Mouse (Mus musculus): ENCODE results near the gene Sfta2. TPM values are rescaled to one million over a fixed set of nuclear protein-coding genes. Genes with fewer than 3 reads are reported as not detected.
A peak's percentile ranks its signal among the peaks of the same experiment; 100 is the strongest.

Sfta2 gene
- total and polyA plus RNA-seq, 3 experiments = not detected

DNA sequence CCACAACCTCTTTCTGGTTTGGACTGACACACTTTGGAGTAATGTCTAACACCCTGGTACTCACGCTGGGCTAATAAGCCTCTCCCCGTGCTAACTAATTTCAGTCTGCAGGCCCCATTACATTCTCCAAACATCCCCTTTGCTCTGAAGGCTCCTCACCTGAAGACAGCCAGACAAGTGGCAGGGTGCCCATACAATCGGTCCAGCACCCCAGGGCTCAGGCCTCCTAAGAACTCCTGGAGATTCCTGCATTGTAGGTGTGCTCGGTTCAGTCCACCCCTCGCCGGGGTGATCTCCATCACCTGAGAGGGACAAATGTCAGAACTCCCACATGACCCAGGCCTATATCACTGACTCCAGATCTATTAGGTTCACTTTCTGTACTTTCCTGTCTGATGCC, 71.2 kb downstream of the Sfta2 start:
- no peak for DNase-seq (ENCODE audit: low spot score)
- no peak for ATAC-seq (ENCODE audit: extremely low read depth, insufficient number of reproducible peaks, low FRiP score, poor library complexity, severe bottlenecking)
- TF ChIP-seq POLR2AphosphoS5 (IDR thresholded peaks at IDR 0.05; ENCODE audit: insufficient replicate concordance, low read depth, low read length) (no peak), GATA2 (IDR thresholded peaks at IDR 0.05; ENCODE audit: borderline replicate concordance, low read depth, low read length) (no peak), TAL1 (conservative IDR thresholded peaks at IDR 0.05; ENCODE audit: low read depth, low read length) (no peak), CTCF (IDR thresholded peaks at IDR 0.05; ENCODE audit: low read depth, low read length) (no peak)
- H3K4me1 ChIP-seq (ENCODE audit: insufficient read depth, low read depth, low read length) = peaks cover 25% of the 10 kb centered on the region
- no peaks in the 10 kb centered on the region for H3K27me3 ChIP-seq (ENCODE audit: insufficient read depth, low read length)
- H3K36me3 ChIP-seq (replicated peaks) = peaks cover 48% of the 10 kb centered on the region
- H3K4me3 ChIP-seq (ENCODE audit: low read depth, low read length) = peak overlapping the region; percentile 78; the same call in 1 of the 2 replicates
- H3K9me3 ChIP-seq (replicated peaks) = no peaks in the 10 kb centered on the region

DNA sequence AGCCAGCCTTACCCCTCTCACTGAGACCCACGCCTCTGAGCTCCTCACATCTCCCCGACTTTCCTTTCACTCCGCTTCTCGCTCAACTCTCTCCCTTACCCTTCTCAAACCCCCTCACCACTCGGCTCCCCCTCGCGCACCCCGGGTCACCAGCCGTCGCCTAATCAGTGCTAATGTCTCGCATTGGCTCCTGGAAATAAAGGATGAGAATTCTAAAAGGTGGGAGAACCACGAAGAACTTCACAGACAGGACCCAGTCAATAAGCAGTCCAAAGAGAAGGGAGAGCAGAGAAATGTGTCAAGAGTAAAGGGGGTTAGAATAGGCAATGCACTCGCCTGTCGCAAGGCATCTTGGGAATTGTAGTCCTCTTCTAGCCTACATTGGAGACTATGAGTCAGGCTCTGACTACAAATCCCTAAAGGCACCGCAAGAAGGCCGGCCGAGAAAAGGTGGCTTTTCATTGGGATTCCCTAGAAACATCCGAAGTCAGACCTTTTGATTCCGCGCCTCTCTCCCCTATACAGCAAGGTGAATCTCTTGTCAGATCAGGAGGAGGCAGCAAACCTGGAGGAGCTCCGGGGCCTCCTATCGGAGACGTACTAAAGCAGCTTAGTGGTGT, 72.2 kb downstream of the Sfta2 start, which contains the start of gene Gtf2h4:
TSS of gene Gtf2h4 (minus strand) at position 324 of the 620 bp plus-strand sequence.
- ATAC-seq (ENCODE audit: extremely low read depth, insufficient number of reproducible peaks, low FRiP score, poor library complexity, severe bottlenecking) (peak; percentile 94), DNase-seq (ENCODE audit: low spot score) (peak; percentile 70)
- Histone ChIP-seq H3K9me3 (replicated peaks) (no peaks in the 10 kb centered on the region), H3K4me1 (ENCODE audit: insufficient read depth, low read depth, low read length) (peaks cover 16% of the 10 kb centered on the region), H3K4me3 (ENCODE audit: low read depth, low read length) (peak within 1 kb of the TSS; percentile 78), H3K36me3 (replicated peaks) (peaks cover 40% of the 10 kb centered on the region), H3K27me3 (ENCODE audit: insufficient read depth, low read length) (no peaks in the 10 kb centered on the region)
- TF ChIP-seq TAL1 (conservative IDR thresholded peaks at IDR 0.05; ENCODE audit: low read depth, low read length) (no peak), POLR2AphosphoS5 (IDR thresholded peaks at IDR 0.05; ENCODE audit: insufficient replicate concordance, low read depth, low read length) (no peak), GATA2 (IDR thresholded peaks at IDR 0.05; ENCODE audit: borderline replicate concordance, low read depth, low read length) (no peak), CTCF (IDR thresholded peaks at IDR 0.05; ENCODE audit: low read depth, low read length) (no peak), GATA1 (IDR thresholded peaks at IDR 0.05; ENCODE audit: borderline replicate concordance, low read length) (no peak)

DNA sequence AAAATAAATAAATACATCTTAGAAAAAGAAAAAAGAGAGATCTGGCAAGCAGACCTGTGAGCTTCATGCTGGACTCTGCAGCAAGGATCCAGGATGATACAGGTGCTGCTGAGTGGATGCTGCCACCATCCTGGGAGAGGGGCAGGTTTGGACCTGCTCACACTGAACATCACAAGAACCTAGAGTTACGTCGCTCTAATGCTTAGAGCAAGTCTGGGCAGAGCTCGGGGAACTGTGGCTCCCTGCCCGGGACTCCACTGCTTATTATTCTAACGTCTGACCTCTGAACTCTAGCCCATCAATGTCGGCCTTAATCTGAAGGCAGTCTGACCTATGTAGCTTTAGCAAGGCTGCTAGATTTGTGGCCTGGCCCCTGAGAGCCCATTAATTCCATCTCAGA, 79.2 kb downstream of the Sfta2 start:
- Histone ChIP-seq H3K4me3 (ENCODE audit: low read depth, low read length) (no peak overlapping the region), H3K9me3 (replicated peaks) (no peaks in the 10 kb centered on the region), H3K36me3 (replicated peaks) (no peaks in the 10 kb centered on the region), H3K27me3 (ENCODE audit: insufficient read depth, low read length) (peaks cover 25% of the 10 kb centered on the region), H3K4me1 (ENCODE audit: insufficient read depth, low read depth, low read length) (no peaks in the 10 kb centered on the region)
- TF ChIP-seq GATA1 (IDR thresholded peaks at IDR 0.05; ENCODE audit: borderline replicate concordance, low read length) (no peak), CTCF (IDR thresholded peaks at IDR 0.05; ENCODE audit: low read depth, low read length) (no peak), POLR2AphosphoS5 (IDR thresholded peaks at IDR 0.05; ENCODE audit: insufficient replicate concordance, low read depth, low read length) (no peak), TAL1 (conservative IDR thresholded peaks at IDR 0.05; ENCODE audit: low read depth, low read length) (no peak), GATA2 (IDR thresholded peaks at IDR 0.05; ENCODE audit: borderline replicate concordance, low read depth, low read length) (no peak)
- DNase-seq (ENCODE audit: low spot score) (no peak), ATAC-seq (ENCODE audit: extremely low read depth, insufficient number of reproducible peaks, low FRiP score, poor library complexity, severe bottlenecking) (no peak)

GRCm38 (mm10) chr17:35681986-35682385, 80.6 kb downstream of the Sfta2 start:
- ATAC-seq (ENCODE audit: extremely low read depth, insufficient number of reproducible peaks, low FRiP score, poor library complexity, severe bottlenecking) (no peak), DNase-seq (ENCODE audit: low spot score) (no peak)
- Histone ChIP-seq H3K36me3 (replicated peaks) (no peaks in the 10 kb centered on the region), H3K4me1 (ENCODE audit: insufficient read depth, low read depth, low read length) (no peaks in the 10 kb centered on the region), H3K27me3 (ENCODE audit: insufficient read depth, low read length) (peaks cover 36% of the 10 kb centered on the region), H3K4me3 (ENCODE audit: low read depth, low read length) (no peak overlapping the region), H3K9me3 (replicated peaks) (no peaks in the 10 kb centered on the region)
- no peak for TF ChIP-seq POLR2AphosphoS5 (IDR thresholded peaks at IDR 0.05; ENCODE audit: insufficient replicate concordance, low read depth, low read length)
- no peak for TF ChIP-seq GATA2 (IDR thresholded peaks at IDR 0.05; ENCODE audit: borderline replicate concordance, low read depth, low read length)
- TF ChIP-seq TAL1 (conservative IDR thresholded peaks at IDR 0.05; ENCODE audit: low read depth, low read length) = no peak
- TF ChIP-seq CTCF (IDR thresholded peaks at IDR 0.05; ENCODE audit: low read depth, low read length) = no peak
- TF ChIP-seq GATA1 (IDR thresholded peaks at IDR 0.05; ENCODE audit: borderline replicate concordance, low read length) = no peak

GRCm38 (mm10) chr17:35685061-35685460, 83.7 kb downstream of the Sfta2 start:
- TF ChIP-seq POLR2AphosphoS5 (IDR thresholded peaks at IDR 0.05; ENCODE audit: insufficient replicate concordance, low read depth, low read length) (no peak), GATA1 (IDR thresholded peaks at IDR 0.05; ENCODE audit: borderline replicate concordance, low read length) (no peak), TAL1 (conservative IDR thresholded peaks at IDR 0.05; ENCODE audit: low read depth, low read length) (no peak)
- no peaks in the 10 kb centered on the region for H3K9me3 ChIP-seq (replicated peaks)
- H3K27me3 ChIP-seq (ENCODE audit: insufficient read depth, low read length) = peaks cover 40% of the 10 kb centered on the region
- DNase-seq (ENCODE audit: low spot score) (no peak), ATAC-seq (ENCODE audit: extremely low read depth, insufficient number of reproducible peaks, low FRiP score, poor library complexity, severe bottlenecking) (no peak)
- H3K36me3 ChIP-seq (replicated peaks) = no peaks in the 10 kb centered on the region
- H3K4me1 ChIP-seq (ENCODE audit: insufficient read depth, low read depth, low read length) = peaks cover 2% of the 10 kb centered on the region; the same call in 1 of the 2 replicates
- no peak overlapping the region for H3K4me3 ChIP-seq (ENCODE audit: low read depth, low read length)

- no peak for ATAC-seq (ENCODE audit: extremely low read depth, insufficient number of reproducible peaks, low FRiP score, poor library complexity, severe bottlenecking)
Measured at GRCm38 (mm10) chr17:35688347-35689175, 87.2 kb downstream of the Sfta2 start.

More at GRCm38 (mm10) chr17:35688347-35689175, 87.2 kb downstream of the Sfta2 start:
- no peak for DNase-seq (ENCODE audit: low spot score)
- Histone ChIP-seq H3K9me3 (replicated peaks) (no peaks in the 10 kb centered on the region), H3K36me3 (replicated peaks) (no peaks in the 10 kb centered on the region), H3K4me1 (ENCODE audit: insufficient read depth, low read depth, low read length) (peaks cover 2% of the 10 kb centered on the region; the same call in 1 of the 2 replicates), H3K4me3 (ENCODE audit: low read depth, low read length) (peak overlapping the region; percentile 22; the same call in 1 of the 2 replicates), H3K27me3 (ENCODE audit: insufficient read depth, low read length) (peaks cover 44% of the 10 kb centered on the region)
- no peak for TF ChIP-seq GATA2 (IDR thresholded peaks at IDR 0.05; ENCODE audit: borderline replicate concordance, low read depth, low read length)
- TF ChIP-seq GATA1 (IDR thresholded peaks at IDR 0.05; ENCODE audit: borderline replicate concordance, low read length) = no peak
- no peak for TF ChIP-seq TAL1 (conservative IDR thresholded peaks at IDR 0.05; ENCODE audit: low read depth, low read length)
- no peak for TF ChIP-seq POLR2AphosphoS5 (IDR thresholded peaks at IDR 0.05; ENCODE audit: insufficient replicate concordance, low read depth, low read length)

Data from G1E (cell line).